Mouse (Mus musculus) midbrain, embryonic 13.5 days (tissue): ENCODE results near the gene Smok3b. TPM values are rescaled to one million over a fixed set of nuclear protein-coding genes. Genes with fewer than 3 reads are reported as not detected.
"Not testable (repeated sequence)": the region's sequence is repeated elsewhere in the genome, so short reads cannot be mapped to it uniquely, and the experiment has no call there.

Experiments
- ATAC-seq: fragments of 200-750 bp; cut with Nextera tagmentation; 2 replicates; pipeline ENCODE4 v1.8.0; 2017; ENCODE audit warnings: mild to moderate bottlenecking, moderate TSS enrichment, moderate library complexity
- H3K27ac ChIP-seq: fragments of 300-500 bp; sonication (generic); 2 replicates; pipeline ENCODE4 v1.5.1; 2015; ENCODE audit warnings: inconsistent platforms, mild to moderate bottlenecking, moderate library complexity
- H3K27me3 ChIP-seq: fragments of 300-500 bp; sonication (generic); 2 replicates; pipeline ENCODE4 v1.6.1; 2015; ENCODE audit warnings: mild to moderate bottlenecking, inconsistent platforms
- H3K36me3 ChIP-seq: fragments of 300-500 bp; sonication (generic); 2 replicates; pipeline ENCODE4 v1.6.1; 2015; ENCODE audit warnings: mild to moderate bottlenecking, inconsistent platforms
- H3K4me1 ChIP-seq: fragments of 300-500 bp; sonication (generic); replicated peaks from 2 replicates; pipeline ENCODE4 v1.6.1; 2015; ENCODE audit warnings: inconsistent platforms
- H3K4me2 ChIP-seq: fragments of 300-500 bp; sonication (generic); replicated peaks from 2 replicates; pipeline ENCODE4 v1.6.1; 2015; ENCODE audit warnings: moderate library complexity, mild to moderate bottlenecking, inconsistent platforms
- H3K4me3 ChIP-seq: fragments of 300-500 bp; sonication (generic); replicated peaks from 2 replicates; pipeline ENCODE4 v1.5.1; 2015; ENCODE audit warnings: mild to moderate bottlenecking, inconsistent platforms
- H3K9ac ChIP-seq: fragments of 300-500 bp; sonication (generic); replicated peaks from 2 replicates; pipeline ENCODE4 v1.6.1; 2015; ENCODE audit warnings: mild to moderate bottlenecking, inconsistent platforms
- H3K9me3 ChIP-seq: fragments of 300-500 bp; sonication (generic); 2 replicates; pipeline ENCODE4 v1.6.1; 2016; ENCODE audit warnings: mild to moderate bottlenecking, inconsistent platforms
- WGBS: fragments of 180-500 bp; shearing (Covaris S2); methylation state at CpG from one replicate; pipeline ENCODE4 v1.1.7; 2015; 5-methylcytosine and 5-hydroxymethylcytosine counted together
- polyA plus RNA-seq: library from polyadenylated mRNA; unstranded; fragments of >200 nt; fragmentation: Nextera tagmentation; extraction: Ambion mirVana; gene quantifications from 2 replicates; pipeline ENCODE4 v1.2.1, GENCODE M21; 2015

Smok3b gene
- polyA plus RNA-seq = not detected in 2 replicates

- not testable (repeated sequence) for H3K36me3 ChIP-seq, H3K9ac ChIP-seq, H3K9me3 ChIP-seq, ATAC-seq, H3K4me1 ChIP-seq, H3K4me2 ChIP-seq, H3K27ac ChIP-seq, H3K4me3 ChIP-seq, H3K27me3 ChIP-seq
- whole genome bisulfite sequencing = 93% methylated on average over 3 of the region's 7 CpGs
Observed at GRCm38 (mm10) chr5:138020961-138021479, at the start of gene Smok3b, which contains the start of gene Smok3a. Smok3b (plus strand) TSS chr5:138021429. Smok3a (plus strand) TSS chr5:138021261.

GRCm38 (mm10) chr5:137973161-137973560 lies 48.1 kb upstream of the Smok3b start:
- Histone ChIP-seq H3K9me3 (no peaks in the 10 kb centered on the region), H3K4me1 (no peaks in the 10 kb centered on the region), H3K27me3 (no peaks in the 10 kb centered on the region), H3K27ac (no peak overlapping the region), H3K4me3 (no peak overlapping the region), H3K36me3 (no peaks in the 10 kb centered on the region), H3K4me2 (no peak overlapping the region), H3K9ac (no peak overlapping the region)
- no peak for ATAC-seq
- WGBS = 69% methylated on average over 2 of the region's 2 CpGs

- Histone ChIP-seq H3K27me3 (no peaks in the 10 kb centered on the region), H3K4me3 (no peak overlapping the region), H3K4me1 (no peaks in the 10 kb centered on the region), H3K9me3 (no peaks in the 10 kb centered on the region), H3K36me3 (no peaks in the 10 kb centered on the region), H3K9ac (no peak overlapping the region), H3K4me2 (no peak overlapping the region), H3K27ac (no peak overlapping the region)
- WGBS = 60% methylated on average over 3 of the region's 3 CpGs
- no peak for ATAC-seq
Observed at GRCm38 (mm10) chr5:137973738-137974137, 47.5 kb upstream of the Smok3b start.

GRCm38 (mm10) chr5:137974724-137975123 lies 46.5 kb upstream of the Smok3b start:
- Histone ChIP-seq H3K4me2 (no peak overlapping the region), H3K9ac (no peak overlapping the region), H3K36me3 (no peaks in the 10 kb centered on the region), H3K4me1 (no peaks in the 10 kb centered on the region), H3K9me3 (no peaks in the 10 kb centered on the region), H3K27ac (no peak overlapping the region), H3K27me3 (no peaks in the 10 kb centered on the region), H3K4me3 (no peak overlapping the region)
- WGBS = 52% methylated on average over 3 of the region's 3 CpGs
- no peak for ATAC-seq

GRCm38 (mm10) chr5:137975434-137975833 lies 45.8 kb upstream of the Smok3b start:
- Histone ChIP-seq H3K4me1 (no peaks in the 10 kb centered on the region), H3K9ac (no peak overlapping the region), H3K27me3 (no peaks in the 10 kb centered on the region), H3K9me3 (no peaks in the 10 kb centered on the region), H3K27ac (no peak overlapping the region), H3K4me2 (no peak overlapping the region), H3K36me3 (no peaks in the 10 kb centered on the region), H3K4me3 (no peak overlapping the region)
- WGBS = 78% methylated on average over 1 of the region's 1 CpGs
- no peak for ATAC-seq

GRCm38 (mm10) chr5:137977291-137977690 lies 43.9 kb upstream of the Smok3b start:
- ATAC-seq = no peak
- Histone ChIP-seq H3K9ac (no peak overlapping the region), H3K9me3 (no peaks in the 10 kb centered on the region), H3K4me3 (no peak overlapping the region), H3K27me3 (no peaks in the 10 kb centered on the region), H3K4me1 (no peaks in the 10 kb centered on the region), H3K4me2 (no peak overlapping the region), H3K36me3 (no peaks in the 10 kb centered on the region), H3K27ac (no peak overlapping the region)
- 42% methylated on average over 1 of the region's 1 CpGs for WGBS

GRCm38 (mm10) chr5:137979081-137979480 lies 42.1 kb upstream of the Smok3b start:
- Histone ChIP-seq H3K9ac (no peak overlapping the region), H3K9me3 (no peaks in the 10 kb centered on the region), H3K4me1 (no peaks in the 10 kb centered on the region), H3K4me3 (no peak overlapping the region), H3K36me3 (no peaks in the 10 kb centered on the region), H3K4me2 (no peak overlapping the region), H3K27ac (no peak overlapping the region), H3K27me3 (no peaks in the 10 kb centered on the region)
- WGBS = 71% methylated on average over 2 of the region's 2 CpGs
- ATAC-seq = no peak

- Histone ChIP-seq H3K36me3 (no peaks in the 10 kb centered on the region), H3K27ac (no peak within 1 kb of the TSS), H3K4me3 (no peak within 1 kb of the TSS), H3K4me1 (no peaks in the 10 kb centered on the region), H3K9ac (no peak within 1 kb of the TSS), H3K4me2 (no peak within 1 kb of the TSS), H3K9me3 (no peaks in the 10 kb centered on the region), H3K27me3 (no peaks in the 10 kb centered on the region)
- WGBS = 91% methylated on average over 4 of the region's 4 CpGs
- no peak for ATAC-seq
Observed at GRCm38 (mm10) chr5:137981300-137981699, 39.9 kb upstream of the Smok3b start, which contains the start of gene Azgp1. Azgp1 (plus strand) TSS chr5:137981520.

GRCm38 (mm10) chr5:137986351-137986750 lies 34.9 kb upstream of the Smok3b start:
- no peak overlapping the region for H3K4me3 ChIP-seq
- no peak for ATAC-seq
- no peaks in the 10 kb centered on the region for H3K4me1 ChIP-seq
- H3K4me2 ChIP-seq = no peak overlapping the region
- H3K36me3 ChIP-seq = no peaks in the 10 kb centered on the region
- 82% methylated on average over 1 of the region's 1 CpGs for WGBS
- peaks cover 1% of the 10 kb centered on the region; the same call in 1 of the 2 replicates for H3K9me3 ChIP-seq
- no peak overlapping the region for H3K9ac ChIP-seq
- no peaks in the 10 kb centered on the region for H3K27me3 ChIP-seq
- no peak overlapping the region for H3K27ac ChIP-seq

GRCm38 (mm10) chr5:138009437-138009836 lies 11.8 kb upstream of the Smok3b start:
- ATAC-seq = no peak
- Histone ChIP-seq H3K27ac (no peak overlapping the region), H3K9ac (no peak overlapping the region), H3K9me3 (0 out of 2 replicates have a peak, but pooled peaks cover 5% of the 10 kb centered on the region), H3K27me3 (no peaks in the 10 kb centered on the region), H3K36me3 (no peaks in the 10 kb centered on the region), H3K4me3 (no peak overlapping the region), H3K4me1 (no peaks in the 10 kb centered on the region), H3K4me2 (no peak overlapping the region)
- WGBS = 92% methylated on average over 5 of the region's 5 CpGs

- no peaks in the 10 kb centered on the region for H3K27me3 ChIP-seq
- H3K4me2 ChIP-seq = no peak overlapping the region
- no peaks in the 10 kb centered on the region for H3K9me3 ChIP-seq
- no peak overlapping the region for H3K27ac ChIP-seq
- no peaks in the 10 kb centered on the region for H3K4me1 ChIP-seq
- WGBS = 93% methylated on average over 5 of the region's 5 CpGs
- no peak overlapping the region for H3K9ac ChIP-seq
- H3K36me3 ChIP-seq = no peaks in the 10 kb centered on the region
- no peak for ATAC-seq
- H3K4me3 ChIP-seq = no peak overlapping the region
Observed at GRCm38 (mm10) chr5:138012382-138012781, 8.8 kb upstream of the Smok3b start.

GRCm38 (mm10) chr5:138016530-138016929 lies 4.7 kb upstream of the Smok3b start:
- WGBS = 98% methylated on average over 2 of the region's 2 CpGs
- H3K27ac ChIP-seq = no peak overlapping the region
- H3K27me3 ChIP-seq = no peaks in the 10 kb centered on the region
- no peaks in the 10 kb centered on the region for H3K9me3 ChIP-seq
- no peak for ATAC-seq
- no peaks in the 10 kb centered on the region for H3K4me1 ChIP-seq
- H3K4me3 ChIP-seq = no peak overlapping the region
- H3K9ac ChIP-seq = no peak overlapping the region
- no peak overlapping the region for H3K4me2 ChIP-seq
- H3K36me3 ChIP-seq = no peaks in the 10 kb centered on the region

GRCm38 (mm10) chr5:138016997-138017396 lies 4.2 kb upstream of the Smok3b start:
- Histone ChIP-seq H3K36me3 (no peaks in the 10 kb centered on the region), H3K4me2 (no peak overlapping the region), H3K4me1 (no peaks in the 10 kb centered on the region), H3K9me3 (no peaks in the 10 kb centered on the region), H3K27ac (no peak overlapping the region), H3K4me3 (no peak overlapping the region), H3K27me3 (no peaks in the 10 kb centered on the region), H3K9ac (no peak overlapping the region)
- ATAC-seq = no peak
